Mouse (Mus musculus): ENCODE results near the gene March7. TPM values are rescaled to one million over a fixed set of nuclear protein-coding genes. Genes with fewer than 3 reads are reported as not detected.

Gene March7
- polyA plus RNA-seq, 1 experiment from 2014 or later: 85.0 TPM

DNA sequence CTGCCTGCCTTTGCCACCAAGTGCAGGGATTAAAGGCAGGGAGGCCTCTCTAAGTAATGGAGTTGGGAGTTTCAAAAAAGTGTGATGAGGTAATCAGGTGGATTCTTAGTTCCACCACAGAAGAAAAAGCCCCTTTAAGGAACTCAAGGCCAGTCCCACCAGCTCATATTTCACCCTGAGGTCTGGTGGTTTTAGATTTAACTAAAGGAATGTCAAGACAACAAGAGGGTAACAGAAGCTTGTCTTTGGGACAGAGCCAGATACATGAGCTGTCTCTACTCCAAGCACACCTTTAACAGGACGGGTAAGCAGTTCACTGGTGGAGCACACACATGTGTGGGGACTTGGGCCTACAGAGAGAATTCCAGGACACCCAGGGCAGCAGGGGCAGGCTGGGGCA, 57.9 kb downstream of the March7 start:
- Histone ChIP-seq H3K27me3 (replicated peaks) (no peaks in the 10 kb centered on the region), H3K27ac (no peak overlapping the region), H3K36me3 (no peaks in the 10 kb centered on the region), H3K4me1 (no peaks in the 10 kb centered on the region), H3K4me3 (no peak overlapping the region), H3K4me2 (replicated peaks) (no peak overlapping the region), H3K9me3 (no peaks in the 10 kb centered on the region), H3K9ac (no peak overlapping the region)
- whole genome bisulfite sequencing: 72% methylated on average over 1 of the region's 1 CpGs
- no peak for ATAC-seq (ENCODE audit: low FRiP score, low read depth)

DNA sequence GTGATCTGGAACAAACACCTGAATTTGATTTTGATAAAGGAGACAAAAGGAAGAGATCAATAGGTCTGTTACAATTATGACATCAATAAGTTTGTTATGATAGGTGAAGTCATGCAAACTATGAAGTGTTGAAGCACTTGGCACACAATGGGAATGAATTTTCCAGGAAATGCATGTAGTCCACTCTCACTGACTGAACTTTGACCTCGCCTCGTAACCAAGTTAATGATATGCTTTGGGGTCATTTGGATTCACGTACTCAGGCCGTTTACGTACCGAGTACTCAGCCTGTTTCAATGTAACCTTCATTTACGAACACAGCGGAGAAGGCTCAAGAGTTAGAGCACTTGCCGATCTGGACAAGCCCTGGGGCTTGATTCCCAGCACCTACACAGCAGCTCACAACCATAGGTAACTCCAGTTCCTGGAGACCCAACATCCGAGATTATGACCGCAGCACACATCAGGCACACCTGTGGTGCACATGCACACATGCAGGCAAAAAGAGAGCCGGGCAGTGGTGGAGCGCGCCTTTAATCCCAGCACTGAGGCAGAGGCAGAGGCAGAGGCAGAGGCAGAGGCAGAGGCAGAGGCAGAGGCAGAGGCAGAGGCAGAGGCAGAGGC, 60.3 kb downstream of the March7 start:
- WGBS: 94% methylated on average over 14 of the region's 14 CpGs
- H3K9ac ChIP-seq: no peak overlapping the region
- no peak for ATAC-seq (ENCODE audit: low FRiP score, low read depth)
- no peak overlapping the region for H3K4me2 ChIP-seq (replicated peaks)
- H3K9me3 ChIP-seq: no peaks in the 10 kb centered on the region
- H3K4me1 ChIP-seq: no peaks in the 10 kb centered on the region
- no peak overlapping the region for H3K4me3 ChIP-seq
- H3K36me3 ChIP-seq: no peaks in the 10 kb centered on the region
- H3K27me3 ChIP-seq (replicated peaks): no peaks in the 10 kb centered on the region
- H3K27ac ChIP-seq: no peak overlapping the region

DNA sequence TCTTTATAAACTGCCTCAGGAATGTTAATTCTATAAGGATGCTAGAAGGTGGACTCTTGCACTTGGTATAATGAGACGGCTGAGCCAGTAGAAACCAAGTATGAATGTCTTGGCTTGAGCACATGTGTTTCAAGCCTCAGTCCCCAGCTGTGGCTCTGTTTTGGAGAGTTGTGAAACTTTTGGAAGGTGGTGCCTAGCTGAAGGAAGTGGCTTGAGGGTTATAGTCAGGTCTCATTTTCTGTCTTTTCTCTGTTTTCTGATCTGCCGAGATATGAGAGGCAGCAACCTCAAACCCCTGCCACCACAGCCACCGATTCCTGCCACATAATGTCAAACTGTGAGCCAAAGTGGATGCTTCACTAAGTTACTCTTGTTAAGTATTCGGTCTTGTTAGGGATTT, 68.9 kb downstream of the March7 start:
- Histone ChIP-seq H3K36me3 (no peaks in the 10 kb centered on the region), H3K27ac (no peak overlapping the region), H3K9me3 (no peaks in the 10 kb centered on the region), H3K27me3 (replicated peaks) (0 out of 2 replicates have a peak, but pooled peaks cover 3% of the 10 kb centered on the region), H3K4me3 (no peak overlapping the region), H3K4me2 (replicated peaks) (no peak overlapping the region), H3K9ac (no peak overlapping the region), H3K4me1 (0 out of 2 replicates have a peak, but pooled peaks cover 1% of the 10 kb centered on the region)
- ATAC-seq (ENCODE audit: low FRiP score, low read depth): no peak
- 92% methylated on average over 4 of the region's 4 CpGs for WGBS

DNA sequence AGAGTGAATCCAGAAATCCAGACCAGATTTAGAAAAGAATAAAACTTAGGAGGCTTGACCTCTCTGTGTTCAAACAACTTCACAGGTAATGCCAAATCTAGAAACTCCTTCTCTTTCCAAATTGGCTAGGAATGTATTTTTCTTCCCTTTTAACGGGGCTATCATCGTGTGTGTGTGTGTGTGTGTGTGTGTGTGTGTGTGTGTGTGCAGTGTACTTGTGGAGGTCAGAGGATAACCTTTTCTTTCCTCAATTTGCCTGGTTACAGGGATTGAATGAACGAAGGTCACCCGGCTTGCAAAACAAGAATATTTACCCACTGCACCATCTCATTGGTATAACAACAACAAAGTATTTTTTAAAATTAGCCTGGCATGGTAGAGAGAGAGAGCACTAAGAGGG, 72.9 kb downstream of the March7 start:
- H3K4me3 ChIP-seq: no peak overlapping the region
- H3K36me3 ChIP-seq: no peaks in the 10 kb centered on the region
- H3K9me3 ChIP-seq: no peaks in the 10 kb centered on the region
- 0 out of 2 replicates have a peak, but pooled peaks cover 6% of the 10 kb centered on the region for H3K4me1 ChIP-seq
- no peak overlapping the region for H3K27ac ChIP-seq
- H3K9ac ChIP-seq: no peak overlapping the region
- H3K27me3 ChIP-seq (replicated peaks): peaks cover 12% of the 10 kb centered on the region; the same call in 1 of the 2 replicates
- WGBS: 86% methylated on average over 4 of the region's 4 CpGs
- H3K4me2 ChIP-seq (replicated peaks): peak overlapping the region; percentile 79; the same call in 1 of the 2 replicates
- ATAC-seq (ENCODE audit: low FRiP score, low read depth): no peak

DNA sequence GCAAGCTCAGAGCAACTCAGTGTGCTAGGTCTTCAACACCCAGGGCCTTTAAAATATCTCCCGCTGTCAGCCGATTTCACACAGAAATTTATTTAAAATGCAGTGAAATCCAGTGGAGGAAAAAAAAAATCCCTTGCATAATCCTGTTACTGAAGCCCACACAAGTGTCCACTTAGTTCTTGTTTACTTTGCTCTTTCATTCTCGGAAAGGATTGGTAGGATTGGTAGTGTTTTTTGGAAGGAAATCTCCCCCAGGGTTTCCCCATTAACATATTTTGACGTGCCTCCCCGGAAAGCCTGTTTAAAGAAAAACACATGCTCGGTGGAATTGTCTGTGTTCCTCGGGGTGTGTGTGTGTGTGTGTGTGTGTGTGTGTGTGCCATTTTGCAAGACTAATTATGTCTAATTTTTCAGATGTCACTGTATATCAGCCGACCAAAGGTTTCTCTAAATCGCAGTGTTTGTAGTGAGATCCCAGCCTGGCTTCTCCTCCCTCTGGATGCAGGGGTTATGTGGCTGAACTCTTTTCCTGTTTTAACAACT, 73.6 kb downstream of the March7 start:
- H3K27me3 ChIP-seq (replicated peaks): peaks cover 12% of the 10 kb centered on the region; the same call in 1 of the 2 replicates
- H3K4me3 ChIP-seq: peak overlapping the region; percentile 36
- H3K9me3 ChIP-seq: no peaks in the 10 kb centered on the region
- 0 out of 2 replicates have a peak, but pooled peaks cover 6% of the 10 kb centered on the region for H3K4me1 ChIP-seq
- no peak; the same call in 1 of the 2 replicates for ATAC-seq (ENCODE audit: low FRiP score, low read depth)
- WGBS: 14% methylated on average over 9 of the region's 9 CpGs
- no peaks in the 10 kb centered on the region for H3K36me3 ChIP-seq
- H3K4me2 ChIP-seq (replicated peaks): peak overlapping the region; percentile 79
- no peak overlapping the region for H3K27ac ChIP-seq
- H3K9ac ChIP-seq: no peak overlapping the region

DNA sequence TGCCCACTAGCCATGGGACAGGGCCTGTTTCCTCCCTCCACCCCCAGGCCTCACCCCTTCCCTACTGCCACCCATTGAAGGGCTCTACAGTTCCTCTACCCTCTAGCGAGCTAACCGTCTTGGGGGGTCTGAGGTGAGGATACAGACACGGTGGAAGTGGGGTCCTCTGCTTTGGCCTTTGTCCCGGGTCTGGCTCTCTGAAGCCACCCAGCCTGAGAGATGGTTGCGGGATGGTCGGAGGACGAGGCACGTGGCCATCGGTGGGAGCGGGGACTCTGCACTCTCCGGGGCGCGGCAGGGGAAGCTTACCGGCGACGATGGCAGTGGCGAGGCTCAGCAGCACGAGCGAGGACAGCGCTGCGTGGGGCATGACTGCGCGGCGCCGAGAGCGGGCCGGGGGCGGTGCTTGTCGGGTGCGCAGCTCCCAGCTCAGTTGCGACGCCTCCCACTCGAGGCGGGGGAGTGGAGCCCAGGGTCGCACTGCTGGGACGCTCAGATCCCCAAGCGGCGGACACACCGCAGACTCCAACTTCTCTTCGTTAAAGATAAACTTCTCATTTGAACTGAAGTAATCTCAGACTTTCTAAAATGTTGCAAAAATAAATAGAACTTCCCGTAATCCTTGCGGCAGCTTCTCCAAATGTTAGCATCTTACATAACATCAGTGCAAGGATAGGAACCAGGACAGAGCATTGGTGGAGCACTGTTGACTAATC, 74.2 kb downstream of the March7 start:
- Histone ChIP-seq H3K9me3 (no peaks in the 10 kb centered on the region), H3K4me1 (0 out of 2 replicates have a peak, but pooled peaks cover 6% of the 10 kb centered on the region), H3K4me2 (replicated peaks) (peak overlapping the region; percentile 79), H3K27me3 (replicated peaks) (peaks cover 12% of the 10 kb centered on the region; the same call in 1 of the 2 replicates), H3K36me3 (no peaks in the 10 kb centered on the region), H3K4me3 (peak overlapping the region; percentile 36), H3K27ac (no peak overlapping the region), H3K9ac (peak overlapping the region; percentile 50)
- ATAC-seq (ENCODE audit: low FRiP score, low read depth): peak; percentile 90
- 1% methylated on average over 42 of the region's 42 CpGs for WGBS

DNA sequence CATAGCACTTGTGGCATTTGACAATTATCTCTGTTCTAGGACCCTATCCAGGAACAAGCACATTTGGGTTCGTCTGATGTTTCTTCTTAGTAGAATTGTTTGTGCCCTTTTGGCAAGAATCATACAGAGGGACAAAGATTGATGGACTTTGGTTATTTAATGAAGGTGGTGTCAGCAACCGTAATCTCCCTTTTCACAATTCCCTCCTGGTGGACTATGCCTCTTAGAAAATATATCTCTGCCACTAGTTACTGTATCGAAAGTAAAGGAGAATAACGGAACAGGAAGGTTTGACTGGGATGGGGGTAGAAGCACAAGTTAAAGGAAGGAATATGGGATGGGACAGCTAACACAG, 74.8 kb downstream of the March7 start, which contains the start of gene Cd302:
Cd302 (minus strand) TSS at position 22 of the 355 bp plus-strand sequence.
- Histone ChIP-seq H3K36me3 (no peaks in the 10 kb centered on the region), H3K4me1 (0 out of 2 replicates have a peak, but pooled peaks cover 6% of the 10 kb centered on the region), H3K9ac (peak within 1 kb of the TSS; percentile 50), H3K9me3 (no peaks in the 10 kb centered on the region), H3K4me3 (peak within 1 kb of the TSS; percentile 36), H3K27ac (no peak within 1 kb of the TSS), H3K27me3 (replicated peaks) (peaks cover 12% of the 10 kb centered on the region; the same call in 1 of the 2 replicates), H3K4me2 (replicated peaks) (peak within 1 kb of the TSS; percentile 79)
- no peak for ATAC-seq (ENCODE audit: low FRiP score, low read depth)
- WGBS: 67% methylated on average over 4 of the region's 4 CpGs

DNA sequence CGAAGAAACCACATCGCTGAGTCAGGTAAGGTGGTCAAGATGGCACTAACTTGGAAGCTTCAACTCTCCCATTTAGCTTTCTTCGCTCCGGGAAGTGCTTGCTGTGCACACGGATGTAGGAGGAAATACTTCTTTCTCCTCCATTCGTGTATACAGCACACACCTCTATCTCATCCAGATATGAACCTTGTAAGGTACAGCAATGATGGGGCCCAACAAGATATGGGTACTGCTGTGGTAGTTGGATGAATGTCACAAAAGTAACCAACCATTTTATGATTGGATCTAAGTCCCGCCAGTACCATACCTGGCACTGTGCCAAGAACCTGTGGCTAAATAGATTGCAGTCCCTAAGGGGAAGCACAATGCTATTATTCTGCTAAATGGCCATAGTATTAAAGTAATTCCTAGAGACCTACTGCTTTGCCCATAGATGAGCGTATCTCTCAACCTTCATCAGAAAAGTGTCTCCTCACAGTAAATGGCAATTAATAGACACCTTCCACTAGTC, 75.5 kb downstream of the March7 start:
- H3K9me3 ChIP-seq: no peaks in the 10 kb centered on the region
- H3K9ac ChIP-seq: no peak overlapping the region
- WGBS: 90% methylated on average over 8 of the region's 8 CpGs
- H3K4me3 ChIP-seq: no peak overlapping the region
- no peak overlapping the region for H3K27ac ChIP-seq
- ATAC-seq (ENCODE audit: low FRiP score, low read depth): no peak
- H3K36me3 ChIP-seq: no peaks in the 10 kb centered on the region
- peaks cover 12% of the 10 kb centered on the region; the same call in 1 of the 2 replicates for H3K27me3 ChIP-seq (replicated peaks)
- H3K4me1 ChIP-seq: 0 out of 2 replicates have a peak, but pooled peaks cover 6% of the 10 kb centered on the region
- H3K4me2 ChIP-seq (replicated peaks): no peak overlapping the region

DNA sequence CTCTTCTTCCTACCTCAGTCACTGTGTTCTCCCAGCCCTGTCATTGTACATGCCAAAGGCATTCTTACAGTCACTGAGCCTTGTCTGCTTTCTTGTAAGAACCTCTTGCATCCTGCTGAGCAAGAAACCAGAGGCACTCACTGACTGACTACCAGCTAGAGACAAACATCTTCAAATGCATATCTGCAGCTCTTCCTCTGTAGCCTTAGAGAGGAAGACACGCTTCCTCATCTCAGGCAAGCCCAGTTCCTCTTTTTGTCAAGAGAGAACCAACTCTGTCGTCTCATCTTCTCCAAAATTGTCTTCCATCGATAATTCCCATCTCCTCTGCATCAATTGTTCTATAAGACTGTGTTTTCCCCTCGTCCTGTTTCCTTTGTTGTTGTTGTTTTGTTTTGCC, 78.9 kb downstream of the March7 start:
- Histone ChIP-seq H3K9ac (no peak overlapping the region), H3K4me1 (0 out of 2 replicates have a peak, but pooled peaks cover 5% of the 10 kb centered on the region), H3K27ac (no peak overlapping the region), H3K27me3 (replicated peaks) (peaks cover 9% of the 10 kb centered on the region; the same call in 1 of the 2 replicates), H3K36me3 (no peaks in the 10 kb centered on the region), H3K4me2 (replicated peaks) (no peak overlapping the region), H3K4me3 (no peak overlapping the region), H3K9me3 (no peaks in the 10 kb centered on the region)
- no peak for ATAC-seq (ENCODE audit: low FRiP score, low read depth)
- WGBS: 84% methylated on average over 4 of the region's 4 CpGs

DNA sequence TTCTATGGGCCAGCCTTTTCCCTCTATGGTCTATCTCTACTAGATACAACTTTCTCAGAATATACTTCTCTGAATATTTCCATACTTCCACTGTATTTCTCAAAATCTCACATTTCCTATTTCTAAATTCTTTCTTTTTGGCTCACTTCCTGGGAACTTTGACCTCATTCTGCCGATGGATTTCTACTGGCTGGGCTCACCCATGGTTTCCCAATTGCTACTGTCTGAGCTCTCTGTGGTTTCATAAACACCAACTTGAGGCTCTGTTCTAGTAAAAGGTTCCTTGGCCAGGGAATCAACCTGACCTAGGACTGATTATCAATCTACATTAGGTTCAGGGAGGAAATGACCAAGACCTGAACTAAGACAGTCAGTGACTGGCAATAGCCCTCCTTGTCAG, 79.8 kb downstream of the March7 start:
- Histone ChIP-seq H3K4me3 (no peak overlapping the region), H3K4me1 (no peaks in the 10 kb centered on the region), H3K27ac (no peak overlapping the region), H3K36me3 (no peaks in the 10 kb centered on the region), H3K4me2 (replicated peaks) (no peak overlapping the region), H3K27me3 (replicated peaks) (peaks cover 6% of the 10 kb centered on the region; the same call in 1 of the 2 replicates), H3K9me3 (no peaks in the 10 kb centered on the region), H3K9ac (no peak overlapping the region)
- 95% methylated on average over 1 of the region's 1 CpGs for WGBS
- ATAC-seq (ENCODE audit: low FRiP score, low read depth): no peak

DNA sequence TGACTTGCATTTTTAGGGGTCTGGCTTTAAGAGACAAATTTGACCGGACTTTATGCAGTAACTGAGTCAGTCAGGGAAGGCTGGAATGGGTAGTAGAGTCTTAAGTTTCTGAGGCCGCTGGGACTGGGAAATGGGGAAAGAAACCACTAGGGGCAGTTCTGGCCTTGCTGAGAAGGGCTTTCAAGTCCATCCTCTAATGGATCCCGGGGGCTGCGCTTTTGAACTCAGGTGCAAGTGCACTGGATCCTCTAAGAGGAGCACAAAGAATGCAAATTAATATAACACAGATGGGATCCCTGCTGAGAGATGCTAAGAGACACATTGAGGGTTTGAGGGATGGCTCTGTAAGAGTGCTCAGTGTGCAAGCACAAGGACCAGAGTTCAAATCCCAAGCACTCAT, 81.7 kb downstream of the March7 start:
- no peak overlapping the region for H3K27ac ChIP-seq
- no peaks in the 10 kb centered on the region for H3K4me1 ChIP-seq
- no peak overlapping the region for H3K9ac ChIP-seq
- no peak overlapping the region for H3K4me3 ChIP-seq
- no peaks in the 10 kb centered on the region for H3K27me3 ChIP-seq (replicated peaks)
- no peaks in the 10 kb centered on the region for H3K9me3 ChIP-seq
- no peak overlapping the region for H3K4me2 ChIP-seq (replicated peaks)
- ATAC-seq (ENCODE audit: low FRiP score, low read depth): no peak
- no peaks in the 10 kb centered on the region for H3K36me3 ChIP-seq
- 85% methylated on average over 4 of the region's 4 CpGs for WGBS

DNA sequence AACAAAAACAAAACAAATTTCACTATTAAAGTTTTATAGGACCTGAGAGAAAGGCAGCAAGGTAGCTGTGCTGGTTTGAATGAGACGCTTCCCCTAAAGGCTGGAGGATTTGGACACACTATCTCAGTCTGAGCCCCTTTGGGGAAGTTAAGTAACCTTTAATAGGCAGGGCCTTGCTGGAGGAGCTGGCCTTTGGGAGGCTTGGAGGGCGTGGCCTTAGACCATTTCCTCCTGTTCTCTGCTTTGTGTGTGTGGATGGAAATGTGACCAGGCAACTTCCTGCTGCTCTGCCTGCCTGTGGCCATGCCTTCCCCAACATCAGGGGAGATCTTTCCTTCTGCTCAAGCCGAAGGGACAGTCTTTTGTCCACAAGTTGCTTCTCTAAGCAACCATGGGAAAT, 88.6 kb downstream of the March7 start:
- no peaks in the 10 kb centered on the region for H3K36me3 ChIP-seq
- no peaks in the 10 kb centered on the region for H3K4me1 ChIP-seq
- no peak overlapping the region for H3K4me3 ChIP-seq
- H3K9ac ChIP-seq: no peak overlapping the region
- H3K9me3 ChIP-seq: no peaks in the 10 kb centered on the region
- no peak overlapping the region for H3K27ac ChIP-seq
- no peak for ATAC-seq (ENCODE audit: low FRiP score, low read depth)
- WGBS: 80% methylated on average over 3 of the region's 3 CpGs
- H3K27me3 ChIP-seq (replicated peaks): no peaks in the 10 kb centered on the region
- no peak overlapping the region for H3K4me2 ChIP-seq (replicated peaks)
